Mouse (Mus musculus) lung, embryonic 14.5 days (tissue): Measurements from ENCODE around the gene Fbln1. TPM values are rescaled to one million over a fixed set of nuclear protein-coding genes. Genes with fewer than 3 reads are reported as not detected.

Experiments
- ATAC-seq: fragments of 200-750 bp; cut with Nextera tagmentation; 2 replicates; pipeline ENCODE4 v1.8.0; 2017; ENCODE audit warnings: mild to moderate bottlenecking, moderate TSS enrichment, moderate library complexity; ENCODE audit not compliant: insufficient read depth
- DNase-seq: peaks from one replicate; pipeline ENCODE4 v3.0.0-alpha.2; 2015
- H3K27ac ChIP-seq: fragments of 300-500 bp; sonication (generic); 2 replicates; pipeline ENCODE4 v1.5.1; 2014; ENCODE audit warnings: low read depth, mild to moderate bottlenecking, moderate library complexity
- H3K27me3 ChIP-seq: fragments of 300-500 bp; sonication (generic); 2 replicates; pipeline ENCODE4 v1.6.1; 2014; ENCODE audit warnings: low read length, control low read depth; ENCODE audit not compliant: insufficient read depth
- H3K36me3 ChIP-seq: fragments of 300-500 bp; sonication (generic); 2 replicates; pipeline ENCODE4 v1.6.1; 2014; ENCODE audit warnings: control low read depth; ENCODE audit not compliant: insufficient read depth
- H3K4me1 ChIP-seq: fragments of 300-500 bp; sonication (generic); 2 replicates; pipeline ENCODE4 v1.6.1; 2014; ENCODE audit warnings: antibody characterized with exemption, control low read depth; ENCODE audit not compliant: insufficient read depth
- H3K4me2 ChIP-seq: fragments of 300-500 bp; sonication (generic); 2 replicates; pipeline ENCODE4 v1.6.1; 2014; ENCODE audit warnings: mild to moderate bottlenecking
- H3K4me3 ChIP-seq: fragments of 300-500 bp; sonication (generic); 2 replicates; pipeline ENCODE4 v1.5.1; 2014; ENCODE audit warnings: low read depth, low read length
- H3K9ac ChIP-seq: fragments of 300-500 bp; sonication (generic); 2 replicates; pipeline ENCODE4 v1.6.1; 2014
- H3K9me3 ChIP-seq: fragments of 300-500 bp; sonication (generic); 2 replicates; pipeline ENCODE4 v1.6.1; 2016; ENCODE audit warnings: low read depth, low read length, control low read depth
- CTCF ChIP-seq: IDR thresholded peaks from 2 replicates; pipeline ENCODE4 v1.5.1; 2016; ENCODE audit warnings: antibody characterized with exemption, low read depth
- WGBS: fragments of 180-500 bp; shearing (Covaris S2); extraction: QIAGEN DNeasy Blood & Tissue Kit; methylation state at CpG from one replicate; pipeline ENCODE4 v1.1.7; 2014; 5-methylcytosine and 5-hydroxymethylcytosine counted together
- polyA plus RNA-seq: library from polyadenylated mRNA; unstranded; fragments of >200 nt; fragmentation: Nextera tagmentation; extraction: Ambion mirVana; gene quantifications from 2 replicates; pipeline ENCODE4 v1.2.1, GENCODE M21; 2014

Gene Fbln1
- polyA plus RNA-seq, 1 experiment from 2014 or later: 302 TPM

DNA sequence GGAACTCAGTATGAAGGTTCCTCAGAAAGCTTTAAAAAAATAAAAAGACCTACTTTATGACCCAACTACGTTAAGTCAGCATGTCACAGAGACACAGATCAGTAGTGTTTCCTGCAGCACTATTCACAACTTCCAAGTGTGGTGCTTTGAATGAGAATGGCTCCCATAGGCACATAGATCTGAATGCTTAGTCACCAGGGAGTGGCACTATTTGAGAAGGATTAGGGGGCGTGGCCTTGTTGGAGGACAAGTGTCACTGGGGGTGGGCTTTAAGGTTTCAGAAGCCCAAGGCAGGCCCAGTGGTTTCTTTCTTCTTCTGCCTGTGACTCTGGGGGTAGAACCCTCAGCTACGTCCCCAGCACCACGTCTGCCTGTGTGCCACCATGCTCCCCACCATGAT is 98.2 kb downstream of the Fbln1 start:
- Histone ChIP-seq H3K36me3 (no peaks in the 10 kb centered on the region), H3K27me3 (no peaks in the 10 kb centered on the region), H3K9ac (no peak overlapping the region), H3K4me3 (no peak overlapping the region), H3K4me1 (no peaks in the 10 kb centered on the region), H3K9me3 (no peaks in the 10 kb centered on the region), H3K27ac (no peak overlapping the region), H3K4me2 (no peak overlapping the region)
- WGBS: 90% methylated on average over 4 of the region's 4 CpGs
- no peak for TF ChIP-seq CTCF
- DNase-seq (no peak), ATAC-seq (no peak)

DNA sequence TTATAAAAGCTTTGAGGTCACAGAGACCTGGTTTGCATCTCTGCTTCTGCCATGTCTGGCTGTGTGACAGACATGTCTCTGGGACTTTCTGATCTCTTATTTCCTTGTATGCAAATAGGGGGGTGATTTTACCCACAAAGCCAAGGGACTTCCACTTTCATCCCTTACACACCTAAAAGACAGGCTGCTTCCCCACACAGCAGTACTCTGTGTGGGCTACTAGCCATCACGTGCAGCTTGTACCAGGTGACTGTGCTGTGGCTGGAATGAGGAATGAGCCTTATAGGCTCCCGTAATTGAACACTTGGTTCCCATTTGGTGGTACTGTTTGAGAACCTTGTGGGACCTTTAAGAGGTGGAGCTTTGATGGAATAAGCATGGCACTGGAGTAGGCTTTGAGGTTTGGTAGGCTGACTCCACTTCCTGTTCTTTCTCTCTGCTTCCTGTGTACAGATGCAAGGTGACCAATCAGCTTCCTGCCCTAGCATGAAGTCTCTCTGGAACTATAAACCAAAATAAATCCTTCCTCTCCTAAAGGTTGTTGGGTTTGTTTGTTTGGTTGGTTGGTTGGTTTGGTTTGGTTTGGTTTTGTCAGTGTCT is 101.4 kb downstream of the Fbln1 start:
- Histone ChIP-seq H3K4me2 (no peak overlapping the region), H3K27ac (no peak overlapping the region), H3K27me3 (no peaks in the 10 kb centered on the region), H3K4me3 (no peak overlapping the region), H3K9me3 (no peaks in the 10 kb centered on the region), H3K4me1 (0 out of 2 replicates have a peak, but pooled peaks cover 3% of the 10 kb centered on the region), H3K9ac (no peak overlapping the region), H3K36me3 (no peaks in the 10 kb centered on the region)
- WGBS: 92% methylated on average over 2 of the region's 2 CpGs
- no peak for TF ChIP-seq CTCF
- DNase-seq: no peak
- no peak for ATAC-seq

DNA sequence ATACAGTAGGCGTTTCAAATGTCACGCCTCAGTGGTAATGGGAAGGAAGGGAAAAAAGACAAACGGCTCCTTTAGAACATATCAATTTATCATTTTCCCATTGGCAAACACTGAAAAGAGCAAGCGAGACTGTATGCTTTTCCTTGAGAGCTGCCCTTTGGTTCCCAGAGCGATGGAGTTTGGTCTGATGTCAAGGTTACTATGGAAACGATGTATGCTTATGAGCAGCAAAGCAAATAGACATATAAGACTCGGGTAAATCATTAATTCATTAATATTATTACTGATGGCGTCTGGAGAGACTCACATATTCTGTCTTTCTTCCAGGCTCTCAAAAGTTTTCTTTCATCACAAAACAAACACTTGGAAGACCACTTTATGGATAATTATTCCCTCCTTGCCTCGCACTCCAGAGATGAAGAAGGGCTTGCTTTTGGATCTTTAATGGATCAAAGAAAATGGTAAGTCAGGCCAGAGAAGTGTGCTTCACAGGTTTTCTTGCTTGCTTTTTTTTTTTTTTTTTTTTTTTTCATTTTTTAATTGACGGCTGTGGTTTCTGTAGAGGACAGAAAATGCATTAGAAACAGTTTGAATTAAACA is 105.4 kb downstream of the Fbln1 start:
- DNase-seq (peak; percentile 73), ATAC-seq (peak; percentile 71)
- Histone ChIP-seq H3K4me3 (no peak overlapping the region), H3K9ac (no peak overlapping the region), H3K27ac (peak overlapping the region; percentile 80; the same call in 1 of the 2 replicates), H3K4me1 (0 out of 2 replicates have a peak, but pooled peaks cover 10% of the 10 kb centered on the region), H3K4me2 (no peak overlapping the region), H3K9me3 (no peaks in the 10 kb centered on the region), H3K36me3 (no peaks in the 10 kb centered on the region), H3K27me3 (no peaks in the 10 kb centered on the region)
- 44% methylated on average over 10 of the region's 10 CpGs for whole genome bisulfite sequencing
- TF ChIP-seq CTCF: no peak

DNA sequence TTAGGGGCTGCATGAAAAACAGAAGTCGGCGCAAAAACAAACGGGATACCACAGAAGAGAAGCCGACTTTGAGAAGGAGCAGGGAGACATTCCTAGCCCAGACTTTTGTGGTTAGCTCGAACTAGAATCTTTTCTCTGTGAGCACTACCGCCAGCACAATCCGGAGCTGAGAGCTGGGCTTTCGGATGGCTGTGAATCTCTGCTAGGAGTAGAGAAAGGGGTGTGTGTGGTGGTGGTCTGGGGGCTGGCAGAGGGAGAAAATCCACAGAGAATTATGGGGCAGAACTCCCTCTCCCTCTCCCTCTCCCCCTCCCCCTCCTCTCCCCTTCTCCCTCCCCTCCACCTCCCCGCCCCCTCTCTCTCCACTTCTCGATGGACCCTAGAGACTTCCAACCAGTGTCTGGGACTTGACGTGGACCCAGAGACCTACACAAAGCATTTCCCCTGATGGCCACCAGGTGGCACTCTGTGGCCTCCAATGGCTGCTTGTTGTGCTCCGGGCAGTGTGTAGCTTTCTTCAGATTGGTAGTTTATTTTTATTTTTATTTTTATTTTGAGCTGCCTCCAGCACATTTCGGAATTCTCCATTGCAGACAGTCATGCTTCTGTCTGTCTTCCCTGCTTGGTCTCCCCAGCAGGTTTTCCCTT is 109.8 kb downstream of the Fbln1 start:
- DNase-seq (peak; percentile 88), ATAC-seq (peak; percentile 63; the same call in 1 of the 2 replicates)
- Histone ChIP-seq H3K9ac (no peak overlapping the region), H3K4me3 (no peak overlapping the region), H3K27ac (peak overlapping the region; percentile 27; the same call in 1 of the 2 replicates), H3K9me3 (no peaks in the 10 kb centered on the region), H3K4me2 (no peak overlapping the region), H3K27me3 (no peaks in the 10 kb centered on the region), H3K4me1 (0 out of 2 replicates have a peak, but pooled peaks cover 10% of the 10 kb centered on the region), H3K36me3 (no peaks in the 10 kb centered on the region)
- WGBS: 32% methylated on average over 12 of the region's 13 CpGs
- peak; percentile 95 for TF ChIP-seq CTCF

DNA sequence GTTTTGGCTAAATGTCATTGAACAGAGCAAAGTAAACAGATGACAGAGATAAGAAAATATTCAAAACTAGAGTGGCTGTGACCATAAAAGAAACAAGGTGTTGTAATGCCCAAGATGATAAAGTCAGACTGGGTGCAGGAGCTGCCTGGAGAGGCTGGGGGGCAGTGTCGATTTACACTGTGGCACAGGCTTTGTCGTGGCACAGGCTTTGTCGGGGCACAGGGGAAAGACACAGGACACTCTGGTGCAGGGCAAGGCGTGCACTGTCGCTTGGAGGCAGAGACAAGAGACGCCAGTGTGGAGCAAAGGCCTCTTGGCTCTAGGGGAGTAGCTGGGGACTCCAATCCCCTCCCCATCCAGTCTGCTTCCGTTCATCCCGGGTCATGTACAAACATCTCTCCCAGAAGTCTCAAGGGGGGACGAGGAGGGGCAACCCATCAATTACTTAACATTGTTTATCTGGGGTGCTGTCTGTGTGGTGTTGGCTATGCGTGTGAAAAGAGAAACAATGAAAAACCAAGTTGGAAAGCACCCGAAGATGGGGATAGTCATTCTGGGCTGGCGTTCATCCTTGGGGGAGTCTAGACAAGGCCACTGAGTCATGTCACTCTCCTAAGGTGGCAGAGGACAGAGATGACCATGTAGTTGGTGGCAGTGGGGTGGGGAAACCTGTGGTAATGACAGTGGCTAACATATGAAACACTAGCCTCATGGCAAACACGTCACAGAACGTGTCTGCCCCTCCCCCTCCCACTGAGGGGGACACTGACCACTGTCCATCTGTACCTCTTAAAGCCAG is 110.8 kb downstream of the Fbln1 start:
- 0 out of 2 replicates have a peak, but pooled peaks cover 10% of the 10 kb centered on the region for H3K4me1 ChIP-seq
- no peaks in the 10 kb centered on the region for H3K36me3 ChIP-seq
- peak; percentile 15; the same call in 1 of the 2 replicates for TF ChIP-seq CTCF
- 26% methylated on average over 14 of the region's 14 CpGs for WGBS
- no peak overlapping the region for H3K4me2 ChIP-seq
- H3K9me3 ChIP-seq: no peaks in the 10 kb centered on the region
- H3K27me3 ChIP-seq: no peaks in the 10 kb centered on the region
- H3K27ac ChIP-seq: no peak overlapping the region
- ATAC-seq: no peak
- peak; percentile 15 for DNase-seq
- H3K4me3 ChIP-seq: no peak overlapping the region
- no peak overlapping the region for H3K9ac ChIP-seq

DNA sequence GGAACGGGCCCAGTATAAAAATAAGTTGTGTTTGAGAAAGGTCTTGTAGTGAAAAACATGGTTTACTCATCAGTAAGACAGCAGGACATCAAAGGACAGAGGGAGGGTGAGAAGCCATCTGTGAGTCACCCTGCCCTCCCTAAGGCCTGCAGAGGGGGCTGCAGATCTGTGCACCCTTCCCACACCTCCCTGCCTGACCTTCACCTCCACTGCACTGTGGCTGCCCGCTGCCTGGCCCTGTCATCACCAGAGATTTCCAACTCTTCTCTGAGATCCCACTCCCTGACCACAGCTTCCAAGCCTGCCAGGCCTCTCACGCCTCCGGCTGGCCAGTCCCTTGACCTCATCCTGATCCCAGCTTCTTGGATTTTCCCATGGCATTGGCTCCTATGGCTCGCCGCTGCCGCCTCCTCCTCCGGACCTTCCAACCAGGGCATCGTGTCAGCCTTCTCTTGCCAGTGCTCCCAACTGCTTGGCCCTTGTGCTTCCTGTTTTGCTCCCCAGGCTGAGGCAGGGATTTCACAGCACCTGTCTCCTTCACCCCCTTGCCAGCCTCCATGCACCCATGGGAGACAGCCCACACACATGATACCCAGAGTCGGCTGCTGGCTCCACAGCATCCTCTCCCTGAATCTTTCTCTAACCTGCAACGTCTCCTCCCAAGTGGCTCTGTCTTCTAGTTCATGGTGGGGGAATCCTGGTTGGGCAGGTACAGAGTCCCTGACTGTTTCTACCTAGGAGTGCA is 114.3 kb downstream of the Fbln1 start:
- TF ChIP-seq CTCF: no peak
- H3K4me1 ChIP-seq: no peaks in the 10 kb centered on the region
- no peaks in the 10 kb centered on the region for H3K36me3 ChIP-seq
- WGBS: 63% methylated on average over 11 of the region's 11 CpGs
- H3K9me3 ChIP-seq: no peaks in the 10 kb centered on the region
- DNase-seq (no peak), ATAC-seq (no peak)
- no peak overlapping the region for H3K9ac ChIP-seq
- H3K4me2 ChIP-seq: no peak overlapping the region
- no peak overlapping the region for H3K27ac ChIP-seq
- no peak overlapping the region for H3K4me3 ChIP-seq
- H3K27me3 ChIP-seq: no peaks in the 10 kb centered on the region
